Mouse (Mus musculus): ENCODE results near the gene Adar.

- TF ChIP-seq POLR2A (IDR thresholded peaks at IDR 0.05; ENCODE audit: borderline replicate concordance, control insufficient read depth, low read depth, low read length) (no peak), CTCF (IDR thresholded peaks at IDR 0.05; ENCODE audit: control insufficient read depth, insufficient read depth, low read length) (no peak)
Observed at GRCm38 (mm10) chr3:89723400-89724084, 8.7 kb downstream of the Adar start.
